Comparison of ENCODE assay signal across 14 mouse cellular contexts in genomic region chr6:31592128-31592527, GRCm38 (mm10). TPM values are rescaled to one million over a fixed set of nuclear protein-coding genes. Genes with fewer than 3 reads are reported as not detected.
A peak's percentile ranks its signal among the peaks of the same experiment; 100 is the strongest.
DNase-seq lines count a peak whose midpoint lies in the region; ATAC-seq and TF ChIP-seq lines count a peak whose summit lies in the region.
"Had no signal": no experiment of that assay in that cellular context is flagged by ENCODE, and none has a peak within 500 bp of the region (broad histone marks: within the 10 kb centered on the region; RNA-seq: fewer than 3 reads in every experiment).

No protein-coding gene starts in this region.

- no peak overlapping the region for H3K9ac ChIP-seq in heart, embryonic 11.5 days (ENCODE audit: low read depth, low read length)
- H3K9ac ChIP-seq in lung, embryonic 15.5 days: no peak overlapping the region
- H3K9ac ChIP-seq: embryonic facial prominence, embryonic 13.5 days; forebrain, embryonic 15.5 days; hindbrain, embryonic 13.5 days had no signal

- no peak for DNase-seq in heart, adult 9 months (ENCODE audit: low spot score in 2 of 2)
- no peak for DNase-seq in lung, adult 2 months
- DNase-seq in embryonic facial prominence, embryonic 10.5 days (ENCODE audit: low spot score): no peak
- DNase-seq in spleen, postnatal 14 days (ENCODE audit: low spot score in 2 of 2): no peak
- DNase-seq: cerebellum, postnatal 25 days; left cerebral cortex, postnatal 4 days; thymus, postnatal 14 days had no signal

- H3K4me3 ChIP-seq in heart, embryonic 11.5 days (ENCODE audit: low read depth, low read length): no peak overlapping the region
- H3K4me3 ChIP-seq in lung, embryonic 15.5 days: no peak overlapping the region
- H3K4me3 ChIP-seq in lung, adult 2 months (replicated peaks; ENCODE audit: extremely low read depth, low read depth, low read length): no peak overlapping the region
- no peak overlapping the region for H3K4me3 ChIP-seq in embryonic facial prominence, embryonic 10.5 days
- H3K4me3 ChIP-seq: embryonic facial prominence, embryonic 13.5 days; forebrain, embryonic 15.5 days; hindbrain, embryonic 13.5 days had no signal

- no peak overlapping the region for H3K4me2 ChIP-seq in heart, embryonic 11.5 days
- no peak overlapping the region for H3K4me2 ChIP-seq in lung, embryonic 15.5 days
- H3K4me2 ChIP-seq: embryonic facial prominence, embryonic 13.5 days; forebrain, embryonic 15.5 days; hindbrain, embryonic 13.5 days had no signal

- TF ChIP-seq POLR2A in lung, adult 2 months (IDR thresholded peaks at IDR 0.05; ENCODE audit: borderline replicate concordance, extremely low read depth, low read depth, low read length): no peak

- no peak for ATAC-seq in heart, embryonic 11.5 days (replicated peaks; ENCODE audit: insufficient number of reproducible peaks, low FRiP score, low TSS enrichment)
- ATAC-seq in lung, embryonic 15.5 days (ENCODE audit: borderline replicate concordance, extremely low read depth, low FRiP score, low TSS enrichment): no peak
- peak; percentile 45; the same call in 1 of the 2 replicates for ATAC-seq in megakaryocyte-erythroid progenitor cell, adult 5-6 weeks (replicated peaks; ENCODE audit: low FRiP score, low TSS enrichment, poor library complexity, severe bottlenecking)
- ATAC-seq: forebrain, embryonic 15.5 days had no signal

- H3K36me3 ChIP-seq in heart, embryonic 11.5 days (ENCODE audit: control insufficient read depth, insufficient read depth, low read length): no peaks in the 10 kb centered on the region
- H3K36me3 ChIP-seq in lung, embryonic 15.5 days: no peaks in the 10 kb centered on the region
- no peaks in the 10 kb centered on the region for H3K36me3 ChIP-seq in embryonic facial prominence, embryonic 10.5 days (replicated peaks)
- H3K36me3 ChIP-seq: embryonic facial prominence, embryonic 13.5 days; forebrain, embryonic 15.5 days; hindbrain, embryonic 13.5 days had no signal

- 20% methylated on average over 2 of the region's 2 CpGs for WGBS in heart, embryonic 11.5 days (ENCODE audit: insufficient replicate concordance)
- 72% methylated on average over 2 of the region's 2 CpGs for WGBS in lung, embryonic 15.5 days
- 48% methylated on average over 2 of the region's 2 CpGs for WGBS in lung, adult 2 months
- 76% methylated on average over 2 of the region's 2 CpGs for WGBS in embryonic facial prominence, embryonic 10.5 days

- H3K9me3 ChIP-seq in heart, embryonic 11.5 days (replicated peaks; ENCODE audit: control insufficient read depth, low read length): no peaks in the 10 kb centered on the region
- H3K9me3 ChIP-seq in lung, embryonic 15.5 days: no peaks in the 10 kb centered on the region
- no peaks in the 10 kb centered on the region for H3K9me3 ChIP-seq in embryonic facial prominence, embryonic 10.5 days
- H3K9me3 ChIP-seq: embryonic facial prominence, embryonic 13.5 days; forebrain, embryonic 15.5 days; hindbrain, embryonic 13.5 days had no signal

- no peaks in the 10 kb centered on the region for H3K27me3 ChIP-seq in heart, embryonic 11.5 days (ENCODE audit: control insufficient read depth, insufficient read depth, low read length)
- H3K27me3 ChIP-seq in lung, embryonic 15.5 days: no peaks in the 10 kb centered on the region
- no peaks in the 10 kb centered on the region for H3K27me3 ChIP-seq in embryonic facial prominence, embryonic 10.5 days (replicated peaks; ENCODE audit: low read depth, poor library complexity, severe bottlenecking)
- H3K27me3 ChIP-seq: embryonic facial prominence, embryonic 13.5 days; forebrain, embryonic 15.5 days; hindbrain, embryonic 13.5 days had no signal

- peak overlapping the region; percentile 50 for H3K27ac ChIP-seq in heart, embryonic 11.5 days (ENCODE audit: low read depth, low read length)
- peak overlapping the region; percentile 81; the same call in 1 of the 2 replicates for H3K27ac ChIP-seq in lung, embryonic 15.5 days
- H3K27ac ChIP-seq in embryonic facial prominence, embryonic 10.5 days (replicated peaks): peak overlapping the region; percentile 27; the same call in 1 of the 2 replicates
- H3K27ac ChIP-seq: embryonic facial prominence, embryonic 13.5 days; forebrain, embryonic 15.5 days; hindbrain, embryonic 13.5 days; macrophage had no signal

- TF ChIP-seq CTCF in lung, adult 2 months (IDR thresholded peaks at IDR 0.05; ENCODE audit: insufficient read depth, low read length): no peak

- peaks cover 40% of the 10 kb centered on the region for H3K4me1 ChIP-seq in heart, embryonic 11.5 days (ENCODE audit: control insufficient read depth, insufficient read depth, low read length)
- H3K4me1 ChIP-seq in lung, embryonic 15.5 days: peaks cover 38% of the 10 kb centered on the region
- peaks cover 19% of the 10 kb centered on the region for H3K4me1 ChIP-seq in lung, adult 2 months (ENCODE audit: control insufficient read depth, insufficient read depth, low read length)
- peaks cover 23% of the 10 kb centered on the region for H3K4me1 ChIP-seq in embryonic facial prominence, embryonic 10.5 days

RNA-seq across cellular contexts. Expression of gene Podxl, which starts 28.3 kb away (rescaled TPM):
- 22.7 and 26.0 TPM in 2 replicates for polyA plus RNA-seq in heart, embryonic 11.5 days (2014; fragmentation: Nextera tagmentation; extraction: Ambion mirVana)
- polyA plus RNA-seq in lung, embryonic 15.5 days (2015; fragmentation: Nextera tagmentation; extraction: Ambion mirVana): 33.6 and 37.0 TPM in 2 replicates
- polyA plus RNA-seq in lung, adult 2 months (2012; rRNA removed): 190 and 236 TPM in 2 replicates
- 16.6 and 18.0 TPM in 2 replicates for polyA plus RNA-seq in embryonic facial prominence, embryonic 10.5 days (2016; fragmentation: Nextera tagmentation; extraction: Ambion mirVana)
- total RNA-seq in megakaryocyte-erythroid progenitor cell, adult 5-6 weeks (2014; fragmentation: Nextera tagmentation): 0.92 and 1.8 TPM in 2 replicates
- 0.23 and 0.72 TPM in 2 replicates for total RNA-seq in megakaryocyte-erythroid progenitor cell, adult 5-6 weeks (2017)
- polyA plus RNA-seq: macrophage had no signal

Comparison
In these comparisons a context has a peak if more than half of its experiments do, and no peak if none do; other contexts are left out.
1. H3K27ac ChIP-seq: peak in every context shown above with its lines; median percentile 81 in lung, embryonic 15.5 days; 50 in heart, embryonic 11.5 days; 27 in embryonic facial prominence, embryonic 10.5 days.